Mouse (Mus musculus): ENCODE data around the gene Ireb2. TPM values are rescaled to one million over a fixed set of nuclear protein-coding genes. Genes with fewer than 3 reads are reported as not detected.

Ireb2 gene
- polyA plus RNA-seq, 1 experiment from 2014 or later = 43.4 TPM

DNA sequence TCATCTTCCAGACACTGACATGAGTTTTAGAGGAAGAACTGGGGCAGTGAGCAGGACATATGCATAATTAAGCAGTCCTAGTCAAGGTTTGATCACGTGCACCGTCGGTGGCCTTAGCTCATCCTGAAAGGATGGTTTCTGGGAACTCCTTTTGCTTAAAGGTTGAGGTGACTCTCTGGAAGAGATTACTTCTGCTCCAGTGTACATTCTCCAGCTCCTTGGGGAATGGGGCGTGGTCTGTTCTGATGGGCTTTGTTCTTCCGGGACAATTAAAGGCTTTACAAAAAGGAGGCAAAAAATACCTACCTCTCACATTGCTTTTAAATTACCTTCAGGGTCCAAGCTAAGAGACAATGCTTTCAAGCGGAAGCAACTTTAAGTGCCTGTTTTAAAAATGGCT lies 7.5 kb upstream of the Ireb2 start:
- Histone ChIP-seq H3K27me3 (ENCODE audit: control insufficient read depth, insufficient read depth, low read length) (no peaks in the 10 kb centered on the region), H3K9ac (replicated peaks; ENCODE audit: low read depth, low read length) (no peak overlapping the region), H3K4me2 (replicated peaks; ENCODE audit: low read depth, low read length) (no peak overlapping the region), H3K36me3 (ENCODE audit: control insufficient read depth, insufficient read depth, low read length) (no peaks in the 10 kb centered on the region), H3K4me1 (ENCODE audit: control insufficient read depth, insufficient read depth, low read length) (no peaks in the 10 kb centered on the region), H3K4me3 (ENCODE audit: low read depth, low read length) (no peak overlapping the region), H3K27ac (ENCODE audit: low read length) (no peak overlapping the region), H3K9me3 (ENCODE audit: control insufficient read depth, low read depth, low read length) (no peaks in the 10 kb centered on the region)
- WGBS = 80% methylated on average over 6 of the region's 6 CpGs
- ATAC-seq (ENCODE audit: insufficient number of reproducible peaks, insufficient read depth, low FRiP score, low read depth) = no peak

DNA sequence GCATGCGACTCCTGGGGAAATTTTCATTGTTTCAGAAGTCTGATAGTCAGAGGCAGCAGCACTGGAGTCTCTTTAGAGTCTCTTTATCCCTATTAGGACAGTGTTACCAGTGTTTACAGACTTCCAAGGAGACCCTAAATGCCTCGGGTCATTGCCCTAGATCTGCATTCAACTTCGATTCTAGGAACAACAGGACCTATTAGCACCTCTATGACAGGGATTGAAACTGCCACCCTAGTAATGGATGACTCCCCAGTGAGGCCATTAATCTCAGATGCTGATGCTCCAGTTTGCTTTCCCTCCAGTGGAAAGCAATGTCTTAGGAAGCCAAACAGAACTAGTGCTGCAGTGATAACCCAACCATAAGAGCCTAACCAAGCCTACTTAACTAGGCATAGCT lies 6.1 kb upstream of the Ireb2 start:
- H3K27me3 ChIP-seq (ENCODE audit: control insufficient read depth, insufficient read depth, low read length) = no peaks in the 10 kb centered on the region
- H3K4me3 ChIP-seq (ENCODE audit: low read depth, low read length) = no peak overlapping the region
- no peak for ATAC-seq (ENCODE audit: insufficient number of reproducible peaks, insufficient read depth, low FRiP score, low read depth)
- H3K9me3 ChIP-seq (ENCODE audit: control insufficient read depth, low read depth, low read length) = no peaks in the 10 kb centered on the region
- H3K9ac ChIP-seq (replicated peaks; ENCODE audit: low read depth, low read length) = no peak overlapping the region
- H3K4me2 ChIP-seq (replicated peaks; ENCODE audit: low read depth, low read length) = no peak overlapping the region
- H3K36me3 ChIP-seq (ENCODE audit: control insufficient read depth, insufficient read depth, low read length) = no peaks in the 10 kb centered on the region
- 23% methylated on average over 3 of the region's 3 CpGs for WGBS
- H3K27ac ChIP-seq (ENCODE audit: low read length) = no peak overlapping the region
- H3K4me1 ChIP-seq (ENCODE audit: control insufficient read depth, insufficient read depth, low read length) = no peaks in the 10 kb centered on the region

DNA sequence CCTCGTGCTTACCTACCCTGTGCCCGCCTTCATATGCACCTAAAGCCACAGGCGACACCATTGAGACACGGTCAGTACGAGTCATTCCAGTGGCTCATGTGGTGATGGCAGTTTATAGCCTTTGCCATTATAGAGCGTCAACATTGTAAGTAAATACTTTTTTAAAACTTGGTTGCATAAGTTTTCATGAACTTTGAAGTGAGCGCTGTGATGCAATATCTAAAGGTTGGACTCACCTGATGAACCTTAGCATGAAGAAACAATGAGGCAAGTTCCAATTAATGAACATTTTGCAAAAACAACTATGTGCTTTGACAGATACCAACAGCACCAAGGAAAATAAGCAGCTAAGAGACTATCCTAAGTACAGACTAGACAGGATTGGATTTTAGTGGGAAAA lies 3.1 kb upstream of the Ireb2 start:
- Histone ChIP-seq H3K36me3 (ENCODE audit: control insufficient read depth, insufficient read depth, low read length) (peaks cover 1% of the 10 kb centered on the region; the same call in 1 of the 2 replicates), H3K4me3 (ENCODE audit: low read depth, low read length) (no peak overlapping the region), H3K27me3 (ENCODE audit: control insufficient read depth, insufficient read depth, low read length) (no peaks in the 10 kb centered on the region), H3K9ac (replicated peaks; ENCODE audit: low read depth, low read length) (no peak overlapping the region), H3K27ac (ENCODE audit: low read length) (no peak overlapping the region), H3K9me3 (ENCODE audit: control insufficient read depth, low read depth, low read length) (no peaks in the 10 kb centered on the region), H3K4me2 (replicated peaks; ENCODE audit: low read depth, low read length) (no peak overlapping the region), H3K4me1 (ENCODE audit: control insufficient read depth, insufficient read depth, low read length) (peaks cover 6% of the 10 kb centered on the region)
- 90% methylated on average over 7 of the region's 7 CpGs for WGBS
- ATAC-seq (ENCODE audit: insufficient number of reproducible peaks, insufficient read depth, low FRiP score, low read depth) = no peak

DNA sequence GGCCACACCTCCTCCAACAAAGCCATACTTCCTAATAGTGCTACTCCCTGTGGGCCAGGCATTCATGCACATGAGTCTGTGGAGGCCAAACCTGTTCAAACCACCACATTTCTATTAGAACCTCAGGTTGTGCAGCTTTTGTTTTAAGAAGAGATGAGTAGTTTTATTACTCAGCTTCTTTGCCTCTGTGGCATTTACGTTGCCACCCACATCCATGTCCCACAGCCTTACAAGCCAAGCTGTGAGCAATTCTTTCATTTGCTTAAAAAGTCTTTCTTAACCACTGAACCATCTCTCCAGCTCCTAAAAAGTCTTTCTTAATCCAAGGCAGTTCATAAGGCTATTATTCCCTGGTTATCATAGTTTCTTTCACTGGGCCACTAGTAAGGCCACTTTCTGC lies 15.2 kb downstream of the Ireb2 start:
- Histone ChIP-seq H3K4me3 (ENCODE audit: low read depth, low read length) (no peak overlapping the region), H3K36me3 (ENCODE audit: control insufficient read depth, insufficient read depth, low read length) (peaks cover 33% of the 10 kb centered on the region), H3K9ac (replicated peaks; ENCODE audit: low read depth, low read length) (no peak overlapping the region), H3K27ac (ENCODE audit: low read length) (no peak overlapping the region), H3K27me3 (ENCODE audit: control insufficient read depth, insufficient read depth, low read length) (no peaks in the 10 kb centered on the region), H3K9me3 (ENCODE audit: control insufficient read depth, low read depth, low read length) (no peaks in the 10 kb centered on the region), H3K4me1 (ENCODE audit: control insufficient read depth, insufficient read depth, low read length) (no peaks in the 10 kb centered on the region), H3K4me2 (replicated peaks; ENCODE audit: low read depth, low read length) (no peak overlapping the region)
- no peak for ATAC-seq (ENCODE audit: insufficient number of reproducible peaks, insufficient read depth, low FRiP score, low read depth)
- whole genome bisulfite sequencing = 96% methylated on average over 1 of the region's 1 CpGs

DNA sequence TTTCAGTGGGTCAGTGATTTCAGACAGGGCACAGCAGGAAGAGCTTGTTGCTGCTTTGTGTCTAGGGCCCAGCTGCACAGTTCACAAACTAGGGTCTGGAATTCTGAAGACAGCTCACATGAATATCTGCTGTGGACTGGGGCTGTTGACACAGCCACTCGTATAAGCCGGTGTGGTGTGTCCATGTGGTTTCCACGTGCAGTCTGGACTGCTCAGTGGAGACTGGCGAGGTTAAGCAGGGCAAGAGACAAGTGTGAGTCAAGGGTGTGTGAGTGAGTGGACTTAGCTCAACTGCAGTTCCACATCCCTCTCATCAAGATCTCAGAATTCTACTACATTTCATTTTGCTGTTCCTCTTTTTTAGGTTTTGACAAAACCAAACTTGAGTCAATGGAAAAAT lies 28.5 kb downstream of the Ireb2 start:
- H3K4me2 ChIP-seq (replicated peaks; ENCODE audit: low read depth, low read length) = no peak overlapping the region
- H3K36me3 ChIP-seq (ENCODE audit: control insufficient read depth, insufficient read depth, low read length) = peaks cover 55% of the 10 kb centered on the region
- ATAC-seq (ENCODE audit: insufficient number of reproducible peaks, insufficient read depth, low FRiP score, low read depth) = no peak
- H3K4me1 ChIP-seq (ENCODE audit: control insufficient read depth, insufficient read depth, low read length) = no peaks in the 10 kb centered on the region
- no peaks in the 10 kb centered on the region for H3K9me3 ChIP-seq (ENCODE audit: control insufficient read depth, low read depth, low read length)
- 85% methylated on average over 4 of the region's 4 CpGs for WGBS
- no peak overlapping the region for H3K4me3 ChIP-seq (ENCODE audit: low read depth, low read length)
- no peak overlapping the region for H3K9ac ChIP-seq (replicated peaks; ENCODE audit: low read depth, low read length)
- no peaks in the 10 kb centered on the region for H3K27me3 ChIP-seq (ENCODE audit: control insufficient read depth, insufficient read depth, low read length)
- H3K27ac ChIP-seq (ENCODE audit: low read length) = no peak overlapping the region

DNA sequence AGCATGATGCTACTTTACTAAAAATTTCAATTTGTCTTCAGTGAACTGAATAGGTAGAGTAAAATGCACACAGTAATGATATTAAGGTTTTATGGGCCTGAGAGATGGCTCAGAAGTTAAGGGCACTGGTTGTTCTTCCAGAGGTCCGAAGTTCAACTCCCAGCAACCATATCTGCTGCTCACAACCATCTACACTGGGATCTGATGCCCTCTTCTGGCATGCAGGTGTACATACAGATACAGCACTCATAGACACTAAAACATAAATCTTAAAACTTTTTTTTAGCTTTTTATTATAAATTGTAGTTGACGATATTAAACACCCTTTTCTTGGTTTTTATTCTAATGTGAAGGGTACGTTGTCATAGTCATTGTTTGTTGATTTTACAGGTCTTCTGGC lies 33.5 kb downstream of the Ireb2 start:
- peaks cover 65% of the 10 kb centered on the region for H3K36me3 ChIP-seq (ENCODE audit: control insufficient read depth, insufficient read depth, low read length)
- H3K27me3 ChIP-seq (ENCODE audit: control insufficient read depth, insufficient read depth, low read length) = no peaks in the 10 kb centered on the region
- no peak overlapping the region for H3K4me2 ChIP-seq (replicated peaks; ENCODE audit: low read depth, low read length)
- H3K9me3 ChIP-seq (ENCODE audit: control insufficient read depth, low read depth, low read length) = no peaks in the 10 kb centered on the region
- H3K4me1 ChIP-seq (ENCODE audit: control insufficient read depth, insufficient read depth, low read length) = no peaks in the 10 kb centered on the region
- ATAC-seq (ENCODE audit: insufficient number of reproducible peaks, insufficient read depth, low FRiP score, low read depth) = no peak
- no peak overlapping the region for H3K4me3 ChIP-seq (ENCODE audit: low read depth, low read length)
- no peak overlapping the region for H3K27ac ChIP-seq (ENCODE audit: low read length)
- no peak overlapping the region for H3K9ac ChIP-seq (replicated peaks; ENCODE audit: low read depth, low read length)
- 87% methylated on average over 3 of the region's 3 CpGs for WGBS

DNA sequence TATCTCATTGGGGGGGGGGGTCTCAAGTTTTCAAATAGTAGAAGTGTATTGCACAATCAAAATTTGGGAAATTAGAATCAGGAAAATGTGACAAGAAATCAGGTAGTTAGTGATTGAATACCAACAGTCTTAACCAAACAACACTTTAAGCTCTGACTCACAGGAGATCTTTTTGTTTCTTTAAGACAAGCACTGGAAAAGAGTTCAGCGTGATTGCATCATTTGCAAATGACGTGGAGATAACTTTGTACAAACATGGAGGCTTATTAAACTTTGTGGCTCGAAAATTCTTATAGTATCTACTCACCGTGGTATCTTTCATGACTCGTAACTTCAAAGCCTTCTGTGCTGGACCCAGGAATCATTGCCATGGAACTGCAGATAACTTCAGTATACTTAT lies 45.9 kb downstream of the Ireb2 start:
- Histone ChIP-seq H3K4me3 (ENCODE audit: low read depth, low read length) (no peak overlapping the region), H3K27me3 (ENCODE audit: control insufficient read depth, insufficient read depth, low read length) (no peaks in the 10 kb centered on the region), H3K9me3 (ENCODE audit: control insufficient read depth, low read depth, low read length) (no peaks in the 10 kb centered on the region), H3K36me3 (ENCODE audit: control insufficient read depth, insufficient read depth, low read length) (peaks cover 47% of the 10 kb centered on the region), H3K27ac (ENCODE audit: low read length) (no peak overlapping the region), H3K9ac (replicated peaks; ENCODE audit: low read depth, low read length) (no peak overlapping the region), H3K4me1 (ENCODE audit: control insufficient read depth, insufficient read depth, low read length) (no peaks in the 10 kb centered on the region), H3K4me2 (replicated peaks; ENCODE audit: low read depth, low read length) (no peak overlapping the region)
- ATAC-seq (ENCODE audit: insufficient number of reproducible peaks, insufficient read depth, low FRiP score, low read depth) = no peak
- WGBS = 75% methylated on average over 5 of the region's 5 CpGs

DNA sequence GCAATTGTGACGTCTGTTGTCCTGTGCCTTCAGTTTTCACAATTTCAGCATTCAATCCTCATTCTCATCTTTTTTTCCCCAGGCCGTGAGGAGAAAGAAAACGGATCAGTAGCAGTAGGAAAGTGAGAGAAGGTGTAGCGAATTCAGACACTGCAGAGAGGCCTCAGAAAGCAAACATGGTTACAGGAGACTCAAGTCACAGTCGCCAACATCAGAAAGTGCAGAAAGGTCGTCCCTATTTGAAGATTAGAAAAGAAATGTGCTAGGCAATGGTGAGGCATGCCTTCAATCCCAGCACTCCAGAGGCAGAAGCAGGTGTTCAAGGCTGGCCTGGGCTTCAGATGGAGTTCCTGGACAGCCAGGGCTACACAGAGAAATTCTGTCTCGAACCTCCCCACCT lies 52.0 kb downstream of the Ireb2 start:
- no peaks in the 10 kb centered on the region for H3K27me3 ChIP-seq (ENCODE audit: control insufficient read depth, insufficient read depth, low read length)

DNA sequence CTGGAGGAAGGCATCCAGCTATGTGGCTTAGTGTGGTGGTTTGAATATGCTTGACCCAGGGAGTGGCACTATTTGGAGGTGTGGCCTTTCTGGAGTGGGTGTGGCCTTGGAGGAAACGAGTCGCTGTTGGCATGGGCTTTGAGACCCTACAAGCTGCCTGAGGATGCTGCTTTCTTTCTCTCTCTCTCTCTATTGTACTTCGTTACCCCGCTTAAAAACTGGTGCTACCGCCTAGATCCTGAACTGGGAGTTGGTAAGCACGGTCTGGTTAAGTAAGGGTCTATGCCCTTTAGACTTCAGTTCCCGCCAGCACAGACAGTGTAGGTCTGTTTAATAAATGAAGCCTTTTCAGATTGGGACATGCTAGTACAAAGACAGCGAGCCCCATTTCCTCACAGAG lies 52.8 kb downstream of the Ireb2 start:
- no peak for ATAC-seq (ENCODE audit: insufficient number of reproducible peaks, insufficient read depth, low FRiP score, low read depth)
- H3K36me3 ChIP-seq (ENCODE audit: control insufficient read depth, insufficient read depth, low read length) = peaks cover 2% of the 10 kb centered on the region; the same call in 1 of the 2 replicates
- 75% methylated on average over 8 of the region's 8 CpGs for WGBS

More for the DNA sequence above, 52.0 kb downstream of the Ireb2 start:
- no peak for ATAC-seq (ENCODE audit: insufficient number of reproducible peaks, insufficient read depth, low FRiP score, low read depth)
- H3K36me3 ChIP-seq (ENCODE audit: control insufficient read depth, insufficient read depth, low read length) = peaks cover 5% of the 10 kb centered on the region; the same call in 1 of the 2 replicates
- H3K9me3 ChIP-seq (ENCODE audit: control insufficient read depth, low read depth, low read length) = no peaks in the 10 kb centered on the region
- no peak overlapping the region for H3K4me2 ChIP-seq (replicated peaks; ENCODE audit: low read depth, low read length)
- no peak overlapping the region for H3K27ac ChIP-seq (ENCODE audit: low read length)
- no peaks in the 10 kb centered on the region for H3K4me1 ChIP-seq (ENCODE audit: control insufficient read depth, insufficient read depth, low read length)
- H3K4me3 ChIP-seq (ENCODE audit: low read depth, low read length) = no peak overlapping the region
- no peak overlapping the region for H3K9ac ChIP-seq (replicated peaks; ENCODE audit: low read depth, low read length)
- 61% methylated on average over 7 of the region's 7 CpGs for WGBS

More for the DNA sequence above, 52.8 kb downstream of the Ireb2 start:
- H3K27ac ChIP-seq (ENCODE audit: low read length) = no peak overlapping the region
- H3K9me3 ChIP-seq (ENCODE audit: control insufficient read depth, low read depth, low read length) = no peaks in the 10 kb centered on the region
- no peaks in the 10 kb centered on the region for H3K27me3 ChIP-seq (ENCODE audit: control insufficient read depth, insufficient read depth, low read length)
- H3K9ac ChIP-seq (replicated peaks; ENCODE audit: low read depth, low read length) = no peak overlapping the region
- no peak overlapping the region; the same call in 1 of the 2 replicates for H3K4me3 ChIP-seq (ENCODE audit: low read depth, low read length)
- no peaks in the 10 kb centered on the region for H3K4me1 ChIP-seq (ENCODE audit: control insufficient read depth, insufficient read depth, low read length)
- peak overlapping the region; percentile 56 for H3K4me2 ChIP-seq (replicated peaks; ENCODE audit: low read depth, low read length)

Data from stomach, embryonic 14.5 days (tissue).